Mouse (Mus musculus) adrenal gland, adult 18-20 months (tissue): Measurements from ENCODE around the gene Pnn. TPM values are rescaled to one million over a fixed set of nuclear protein-coding genes. Genes with fewer than 3 reads are reported as not detected.

Experiments used
- DNase-seq, 2 experiments: peaks; one replicate each; pipeline ENCODE4 v3.0.0; 2021 to 2022; ENCODE audit warnings: low spot score in 2 of 2
- total RNA-seq, 2 experiments: library from RNA; stranded (reverse); gene quantifications; 1 replicate in 1 of 2; 2 replicates in 1 of 2; pipeline ENCODE4 v1.2.3; 2021

Pnn gene
- total RNA-seq, 2 experiments from 2014 or later: 41.3 to 49.4 TPM

DNA sequence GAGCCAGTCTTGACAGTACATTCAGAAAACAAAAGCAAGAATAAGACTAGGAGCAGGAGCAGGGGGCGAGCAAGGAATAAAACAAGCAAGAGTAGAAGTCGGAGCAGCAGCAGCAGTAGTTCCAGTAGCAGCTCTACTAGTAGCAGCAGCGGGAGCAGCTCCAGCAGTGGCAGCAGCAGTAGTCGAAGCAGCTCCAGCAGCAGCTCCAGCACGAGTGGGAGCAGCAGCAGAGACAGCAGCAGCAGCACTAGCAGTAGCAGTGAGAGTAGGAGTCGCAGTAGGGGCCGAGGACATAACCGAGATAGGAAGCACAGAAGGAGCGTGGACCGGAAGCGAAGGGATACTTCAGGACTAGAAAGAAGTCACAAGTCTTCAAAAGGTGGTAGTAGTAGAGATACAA, 5.6 kb downstream of the Pnn start:
- DNase-seq: no peak

DNA sequence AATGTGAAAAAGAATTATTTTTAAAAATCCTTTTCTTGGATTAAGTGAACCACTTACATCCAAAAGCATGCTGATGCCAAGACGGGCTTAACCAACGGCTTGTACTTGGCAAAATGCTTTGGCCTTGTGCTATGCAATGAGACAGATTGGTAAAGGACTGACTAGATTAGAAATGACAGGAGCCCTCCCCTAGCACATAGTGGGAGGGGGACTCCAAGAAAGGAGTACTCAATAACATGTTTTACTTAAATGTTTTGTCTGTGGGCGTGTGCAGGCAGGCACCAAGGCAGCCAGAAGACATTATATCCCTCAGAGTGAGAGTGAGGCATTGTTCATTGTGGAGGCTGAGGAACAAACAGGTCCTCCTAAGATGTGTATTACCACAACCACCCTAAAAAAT, 7.4 kb downstream of the Pnn start:
- no peak for DNase-seq

DNA sequence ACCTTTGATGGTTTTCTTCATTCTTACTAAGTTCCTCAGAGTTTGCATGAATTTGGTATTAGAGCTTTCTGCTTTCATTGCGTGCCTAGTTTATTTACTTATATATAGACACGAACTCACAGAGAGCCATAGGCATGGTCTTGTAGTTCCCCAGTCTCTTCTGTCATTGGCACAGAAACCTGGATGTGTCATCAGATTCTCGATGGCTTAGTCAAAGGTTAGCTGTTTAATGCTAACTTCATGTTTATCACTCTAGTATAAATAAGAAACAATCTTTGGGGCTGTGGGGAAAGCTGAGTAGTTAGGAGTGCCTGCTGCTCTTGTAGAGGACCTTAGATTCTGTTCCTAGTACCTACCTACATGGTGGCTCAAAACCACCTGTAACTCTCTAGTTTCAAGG, 10.3 kb downstream of the Pnn start:
- DNase-seq: no peak

DNA sequence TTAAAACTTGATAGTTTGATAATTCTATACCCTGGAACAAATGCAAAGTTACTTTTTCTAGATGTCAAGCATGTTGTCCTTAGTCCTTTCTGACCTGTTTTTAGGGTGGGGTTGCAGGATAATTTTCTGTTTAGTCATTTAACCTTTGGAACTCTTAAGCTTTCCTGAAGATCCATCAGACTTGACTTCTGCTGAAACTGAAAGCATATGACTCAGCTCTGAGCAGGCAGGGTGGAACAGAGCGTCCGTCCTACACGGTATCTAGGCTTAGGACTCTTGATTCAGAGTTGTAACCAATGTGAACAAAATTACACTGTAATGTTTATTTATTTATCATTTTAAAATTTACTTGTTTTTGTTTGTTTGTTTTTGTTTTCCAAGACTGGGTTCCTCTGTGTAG, 11.2 kb downstream of the Pnn start:
- no peak for DNase-seq

DNA sequence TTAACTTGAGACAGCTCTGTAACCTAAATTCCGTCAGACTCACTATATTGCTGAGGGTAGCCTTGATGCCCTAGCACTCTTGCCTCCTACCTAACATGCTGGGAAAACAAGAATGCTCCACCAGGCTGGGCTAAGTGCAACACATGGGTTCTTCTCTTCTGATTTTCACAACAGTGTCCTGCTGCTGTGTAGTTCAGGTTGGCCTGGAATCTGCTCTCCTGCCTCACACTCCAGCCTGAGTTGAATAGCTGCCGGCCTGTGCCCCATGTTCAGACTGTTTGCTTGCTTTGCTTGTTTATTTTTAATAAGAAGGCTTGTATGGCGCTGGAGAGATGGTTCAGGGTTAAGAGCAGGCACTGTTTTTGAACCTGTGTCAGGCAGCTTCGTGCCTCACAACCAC, 13.8 kb downstream of the Pnn start:
- no peak for DNase-seq

DNA sequence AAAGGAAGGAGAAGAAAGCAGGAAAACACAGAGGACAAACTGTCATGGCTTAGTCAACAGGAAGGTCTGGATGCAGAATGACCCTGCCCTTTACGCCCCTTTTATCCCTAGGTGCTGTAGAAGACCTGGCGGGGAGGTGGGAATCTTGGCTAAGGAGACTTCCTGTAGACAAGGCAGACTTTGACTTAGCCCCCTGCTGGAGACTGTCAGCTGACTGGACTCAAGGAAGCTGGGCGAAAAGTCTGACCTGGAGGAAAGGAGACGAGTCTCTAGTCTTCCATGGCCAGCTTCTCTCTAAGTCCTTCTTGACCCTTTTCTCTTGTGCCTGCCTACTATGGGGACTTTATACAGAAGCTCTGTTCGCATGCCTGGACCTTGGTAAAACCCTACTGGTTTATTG, 17.8 kb downstream of the Pnn start:
- DNase-seq: no peak

DNA sequence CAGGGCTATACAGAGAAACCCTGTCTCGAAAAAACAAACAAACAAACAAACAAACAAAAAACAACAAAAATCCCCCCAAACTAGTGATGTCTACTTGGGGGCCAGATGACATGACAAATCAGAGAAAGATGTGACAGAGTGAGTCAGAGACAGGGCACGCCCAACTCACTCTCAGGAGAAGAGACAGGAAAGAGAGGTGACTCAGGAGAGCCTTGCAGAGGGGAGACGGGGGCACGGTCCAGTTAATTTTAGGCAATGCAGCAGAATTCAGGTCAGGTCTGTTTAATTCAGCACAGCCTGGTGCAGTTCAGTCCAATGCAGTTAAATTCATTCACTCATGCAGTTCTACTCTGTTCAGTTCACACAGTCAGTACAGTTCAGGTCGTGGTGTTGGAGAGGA, 19.5 kb downstream of the Pnn start:
- no peak for DNase-seq

DNA sequence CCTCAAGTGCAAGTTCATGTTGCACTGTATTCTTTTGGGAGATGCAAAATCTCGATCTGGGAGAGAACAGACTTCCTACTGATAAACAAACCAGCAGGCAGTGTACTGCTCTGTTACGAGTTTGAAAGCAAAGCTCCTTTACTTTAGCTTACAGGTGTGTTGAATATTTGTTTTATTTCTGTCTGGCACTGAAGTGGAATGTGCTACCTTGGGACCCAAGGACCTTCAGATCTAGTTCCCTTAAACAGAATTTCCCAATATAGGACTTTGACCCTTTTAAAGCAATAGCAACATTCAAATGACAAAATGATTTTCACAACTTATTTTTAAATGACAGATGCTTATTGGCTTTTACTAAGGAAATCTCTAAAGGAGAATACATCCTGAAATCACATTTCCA, 26.9 kb downstream of the Pnn start:
- DNase-seq: no peak

DNA sequence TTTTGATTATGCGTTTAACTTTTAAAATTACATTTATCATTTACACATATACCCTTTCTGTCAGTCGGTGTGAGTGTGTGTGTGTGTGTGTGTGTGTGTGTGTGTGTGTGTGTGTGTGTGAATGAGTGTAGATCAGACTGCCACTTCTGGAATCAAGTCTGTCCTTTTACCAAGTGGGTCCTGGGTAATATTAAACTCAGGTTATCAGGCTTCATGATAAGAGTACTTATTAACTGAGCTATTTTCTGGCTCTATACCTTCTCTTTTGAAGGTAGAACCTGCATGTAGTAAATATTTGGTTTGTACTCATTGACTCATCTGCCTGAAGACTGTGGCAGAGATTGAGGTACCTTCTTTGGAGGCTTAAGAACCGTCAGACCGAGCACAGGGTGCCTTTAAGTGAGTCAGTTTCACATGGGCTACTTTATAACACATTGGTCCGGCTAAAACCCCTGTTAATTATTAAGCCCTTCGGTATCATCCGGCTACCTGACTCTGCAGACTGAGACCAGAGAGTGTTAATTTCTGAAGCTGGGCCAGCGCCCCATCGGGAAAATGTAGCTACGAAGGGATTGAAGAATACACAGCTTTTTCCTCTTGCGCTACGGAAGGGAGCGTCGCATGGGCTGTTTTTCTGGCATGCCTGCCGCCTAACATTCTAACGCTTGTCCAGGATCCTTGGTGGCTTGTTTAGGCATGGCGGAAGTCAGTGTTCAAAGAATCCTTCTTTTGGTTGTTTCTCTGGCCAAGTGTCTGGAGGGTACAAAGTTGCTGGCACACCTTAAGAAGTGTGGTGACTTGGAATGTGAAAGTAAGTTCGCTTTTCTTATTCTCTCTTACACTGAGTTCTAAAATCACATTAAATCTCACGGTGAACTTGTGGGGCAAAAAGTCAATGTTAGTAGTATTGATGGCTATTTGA, 28.7 kb downstream of the Pnn start, which contains the start of gene Mia2:
Gene Mia2 (plus strand): TSS at position 696 of the 922 bp plus-strand sequence.
- DNase-seq: no peak

DNA sequence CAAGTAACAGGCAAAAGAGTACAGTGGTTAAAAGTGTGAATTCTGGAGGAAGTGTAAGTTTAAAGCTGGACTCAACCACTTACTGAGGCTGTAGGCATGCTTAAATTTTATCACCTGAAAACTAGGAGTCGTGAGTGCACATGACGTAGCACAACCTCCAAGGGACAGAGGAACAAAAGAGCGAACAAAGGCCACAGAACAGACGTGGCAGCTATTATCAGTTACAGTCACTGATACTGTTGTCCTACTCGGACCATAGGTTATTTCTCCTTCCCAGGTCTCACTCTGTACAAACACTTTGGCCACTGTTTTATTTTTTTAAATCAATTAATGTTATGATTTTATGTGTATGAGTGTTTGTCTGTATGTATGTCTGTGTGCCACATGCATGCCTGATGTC, 38.1 kb downstream of the Pnn start:
- DNase-seq: no peak

DNA sequence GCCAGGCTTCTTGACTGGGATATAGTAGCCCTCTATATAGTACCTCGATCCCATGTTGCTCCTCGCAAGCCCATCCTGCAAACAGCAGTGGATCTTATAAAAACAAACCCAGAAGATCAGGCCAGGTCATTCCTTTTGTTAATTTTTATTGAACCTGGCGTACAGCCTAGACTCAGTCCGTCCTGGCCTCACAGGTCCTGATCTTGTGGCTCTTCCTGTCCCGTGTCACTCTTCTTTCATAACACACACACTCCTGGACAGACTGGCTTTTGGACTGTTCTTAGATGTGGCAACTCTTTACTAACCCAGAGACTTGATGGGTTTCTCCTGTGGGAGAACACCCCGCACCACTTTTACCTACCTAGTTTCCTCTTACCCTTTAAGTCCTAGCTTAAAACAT, 39.2 kb downstream of the Pnn start:
- DNase-seq: no peak

DNA sequence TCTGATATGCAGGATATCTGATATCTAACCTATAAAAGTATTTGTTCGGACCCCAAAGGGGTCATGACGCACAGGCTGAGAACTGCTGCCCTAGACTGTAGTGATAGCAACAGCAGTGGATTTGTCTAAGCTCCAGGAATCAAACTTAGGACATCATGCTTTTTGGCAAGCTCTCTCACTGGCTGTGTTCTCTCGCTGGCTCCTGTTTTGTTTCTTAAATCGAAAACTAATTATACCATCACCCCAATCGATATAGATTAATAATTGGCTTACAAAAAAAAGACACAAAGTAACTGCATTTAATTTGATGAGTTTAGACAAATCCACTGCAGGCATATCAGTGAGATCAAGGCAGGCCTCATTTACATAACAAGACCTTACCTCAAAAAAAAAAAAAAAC, 39.8 kb downstream of the Pnn start:
- no peak for DNase-seq

DNA sequence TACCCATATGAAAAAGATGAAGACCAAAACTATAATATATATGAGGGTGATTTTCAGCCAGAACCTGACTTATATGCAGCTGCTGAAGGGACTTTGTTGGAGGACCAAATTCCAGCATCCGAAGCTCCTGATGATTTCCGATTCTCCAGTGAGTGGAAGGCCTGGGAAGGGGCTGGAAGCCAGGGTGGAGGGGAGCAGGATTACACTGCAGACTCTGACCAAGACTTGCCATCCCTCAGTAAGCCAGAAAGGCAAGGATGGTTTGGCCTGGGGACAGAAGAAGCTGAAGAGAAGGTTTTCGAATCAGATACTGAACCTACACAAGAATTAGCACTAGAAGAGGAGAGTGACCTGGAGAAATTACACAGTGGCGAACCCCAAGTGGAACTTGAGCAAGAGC, 41.2 kb downstream of the Pnn start:
- DNase-seq: no peak

DNA sequence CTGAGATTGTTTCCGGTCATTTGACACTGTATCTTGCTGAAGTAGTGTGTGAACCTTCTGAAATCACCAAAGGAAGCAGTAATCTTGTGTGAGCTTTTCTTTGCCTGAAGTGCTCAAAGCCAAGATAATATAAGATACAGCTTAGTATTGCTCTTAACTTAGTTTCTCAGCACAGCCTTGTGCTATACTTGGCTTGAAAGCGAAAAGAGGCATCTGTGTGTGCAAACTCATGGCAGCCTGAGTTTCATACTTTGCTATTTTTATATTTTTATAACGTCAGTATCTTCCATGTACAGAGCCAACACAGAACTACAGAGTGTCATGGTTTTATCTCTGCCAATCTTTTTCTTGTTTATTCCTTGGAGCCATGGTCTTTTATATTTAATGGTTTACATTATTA, 50.5 kb downstream of the Pnn start:
- no peak for DNase-seq

Other genes starting within 250 kb of the Pnn start
- gene Sec23a, start 54.9 kb upstream of the Pnn start, total RNA-seq: 10 to 100 TPM; 32.6 to 46.9 TPM
- 1 to 10 TPM; 7.4 to 7.7 TPM for gene Gemin2, start 53.5 kb upstream of the Pnn start, total RNA-seq
- gene Trappc6b, start 5.4 kb upstream of the Pnn start, total RNA-seq: 10 to 100 TPM; 87.2 to 90.5 TPM
- gene Mia2, start 28.9 kb downstream of the Pnn start, total RNA-seq: 100 to 1,000 TPM in 1 of 2 experiments, 10 to 100 TPM in 1; 85.7 to 150 TPM
- gene Fbxo33, start 152.8 kb downstream of the Pnn start, total RNA-seq: 10 to 100 TPM; 38.3 to 47.3 TPM